Mouse (Mus musculus) intestine, embryonic 16.5 days (tissue): ENCODE measurements around the gene Sp4. TPM values are rescaled to one million over a fixed set of nuclear protein-coding genes. Genes with fewer than 3 reads are reported as not detected.

Experiments
- ATAC-seq: fragments of 200-750 bp; cut with Nextera tagmentation; 2 replicates; pipeline ENCODE4 v1.8.0; 2017; ENCODE audit warnings: moderate TSS enrichment, moderate library complexity
- H3K27ac ChIP-seq: fragments of 300-500 bp; sonication (generic); 2 replicates; pipeline ENCODE4 v1.5.1; 2014; ENCODE audit warnings: mild to moderate bottlenecking, low read length
- H3K27me3 ChIP-seq: fragments of 300-500 bp; sonication (generic); replicated peaks from 2 replicates; pipeline ENCODE4 v1.6.1; 2014; ENCODE audit warnings: low read length, control low read depth, mixed read lengths; ENCODE audit not compliant: control insufficient read depth, insufficient read depth
- H3K36me3 ChIP-seq: fragments of 300-500 bp; sonication (generic); 2 replicates; pipeline ENCODE4 v1.6.1; 2014; ENCODE audit warnings: low read length, control low read depth; ENCODE audit not compliant: control insufficient read depth, insufficient read depth
- H3K4me1 ChIP-seq: fragments of 300-500 bp; sonication (generic); 2 replicates; pipeline ENCODE4 v1.6.1; 2014; ENCODE audit warnings: low read length, control low read depth, mixed read lengths; ENCODE audit not compliant: control insufficient read depth, insufficient read depth
- H3K4me2 ChIP-seq: fragments of 300-500 bp; sonication (generic); 2 replicates; pipeline ENCODE4 v1.6.1; 2014; ENCODE audit warnings: low read depth, low read length, control low read depth
- H3K4me3 ChIP-seq: fragments of 300-500 bp; sonication (generic); 2 replicates; pipeline ENCODE4 v1.5.1; 2014; ENCODE audit warnings: mild to moderate bottlenecking, low read length
- H3K9ac ChIP-seq: fragments of 300-500 bp; sonication (generic); 2 replicates; pipeline ENCODE4 v1.6.1; 2014; ENCODE audit warnings: low read depth, low read length
- H3K9me3 ChIP-seq: fragments of 300-500 bp; sonication (generic); 2 replicates; pipeline ENCODE4 v1.6.1; 2016; ENCODE audit warnings: low read length, control low read depth; ENCODE audit not compliant: control insufficient read depth
- WGBS: fragments of 180-500 bp; shearing (Covaris S2); extraction: QIAGEN DNeasy Blood & Tissue Kit; methylation state at CpG from one replicate; pipeline ENCODE4 v1.1.7; 2014; 5-methylcytosine and 5-hydroxymethylcytosine counted together
- polyA plus RNA-seq: library from polyadenylated mRNA; unstranded; fragments of >200 nt; fragmentation: Nextera tagmentation; extraction: Ambion mirVana; gene quantifications from 2 replicates; pipeline ENCODE4 v1.2.1, GENCODE M21; 2015

Gene Sp4
- polyA plus RNA-seq, 1 experiment from 2014 or later: 3.9 TPM

GRCm38 (mm10) chr12:118295793-118296192, 5.4 kb downstream of the Sp4 start:
- Histone ChIP-seq H3K9me3 (no peaks in the 10 kb centered on the region), H3K4me3 (no peak overlapping the region), H3K9ac (no peak overlapping the region), H3K36me3 (no peaks in the 10 kb centered on the region), H3K4me2 (no peak overlapping the region), H3K27me3 (no peaks in the 10 kb centered on the region), H3K4me1 (peaks cover 12% of the 10 kb centered on the region), H3K27ac (no peak overlapping the region)
- ATAC-seq: no peak
- 88% methylated on average over 1 of the region's 1 CpGs for WGBS

- Histone ChIP-seq H3K36me3 (no peaks in the 10 kb centered on the region), H3K4me2 (no peak overlapping the region), H3K4me1 (no peaks in the 10 kb centered on the region), H3K9ac (no peak overlapping the region), H3K27me3 (no peaks in the 10 kb centered on the region), H3K9me3 (no peaks in the 10 kb centered on the region), H3K4me3 (no peak overlapping the region), H3K27ac (no peak overlapping the region)
- peak; percentile 88 for ATAC-seq
- WGBS: 56% methylated on average over 1 of the region's 1 CpGs
These were observed 12.3 kb downstream of the Sp4 start for GRCm38 (mm10) chr12:118288947-118289346.

- no peak for ATAC-seq
- no peaks in the 10 kb centered on the region for H3K27me3 ChIP-seq
- H3K9me3 ChIP-seq: no peaks in the 10 kb centered on the region
- 62% methylated on average over 6 of the region's 6 CpGs for WGBS
- H3K4me1 ChIP-seq: no peaks in the 10 kb centered on the region; the same call in 1 of the 2 replicates
- no peaks in the 10 kb centered on the region for H3K36me3 ChIP-seq
- H3K4me3 ChIP-seq: no peak overlapping the region
- no peak overlapping the region for H3K4me2 ChIP-seq
- H3K27ac ChIP-seq: no peak overlapping the region
- no peak overlapping the region for H3K9ac ChIP-seq
These were observed 16.1 kb downstream of the Sp4 start for GRCm38 (mm10) chr12:118285099-118285498.

- Histone ChIP-seq H3K36me3 (no peaks in the 10 kb centered on the region), H3K4me3 (no peak overlapping the region), H3K4me2 (no peak overlapping the region), H3K27ac (no peak overlapping the region), H3K27me3 (no peaks in the 10 kb centered on the region), H3K9ac (no peak overlapping the region), H3K9me3 (no peaks in the 10 kb centered on the region), H3K4me1 (no peaks in the 10 kb centered on the region; the same call in 1 of the 2 replicates)
- ATAC-seq: no peak
- 70% methylated on average over 1 of the region's 1 CpGs for WGBS
These were observed 19.3 kb downstream of the Sp4 start for GRCm38 (mm10) chr12:118281961-118282360.

GRCm38 (mm10) chr12:118276385-118276784, 24.9 kb downstream of the Sp4 start:
- H3K4me1 ChIP-seq: no peaks in the 10 kb centered on the region
- H3K27me3 ChIP-seq: no peaks in the 10 kb centered on the region
- WGBS: 84% methylated on average over 5 of the region's 5 CpGs

GRCm38 (mm10) chr12:118264905-118265304, 36.3 kb downstream of the Sp4 start:
- no peak overlapping the region for H3K9ac ChIP-seq
- no peak overlapping the region for H3K4me2 ChIP-seq
- ATAC-seq: no peak
- H3K9me3 ChIP-seq: no peaks in the 10 kb centered on the region
- H3K27me3 ChIP-seq: no peaks in the 10 kb centered on the region
- no peak overlapping the region for H3K4me3 ChIP-seq
- no peaks in the 10 kb centered on the region for H3K4me1 ChIP-seq
- H3K27ac ChIP-seq: no peak overlapping the region
- no peaks in the 10 kb centered on the region for H3K36me3 ChIP-seq

More at GRCm38 (mm10) chr12:118276385-118276784, 24.9 kb downstream of the Sp4 start:
- H3K27ac ChIP-seq: no peak overlapping the region
- no peak overlapping the region for H3K4me2 ChIP-seq
- H3K9ac ChIP-seq: no peak overlapping the region
- H3K4me3 ChIP-seq: no peak overlapping the region
- no peaks in the 10 kb centered on the region for H3K36me3 ChIP-seq
- H3K9me3 ChIP-seq: no peaks in the 10 kb centered on the region
- ATAC-seq: no peak

GRCm38 (mm10) chr12:118263878-118264277, 37.4 kb downstream of the Sp4 start:
- H3K27ac ChIP-seq: no peak overlapping the region
- WGBS: 39% methylated on average over 1 of the region's 1 CpGs
- H3K27me3 ChIP-seq: no peaks in the 10 kb centered on the region
- no peak overlapping the region for H3K9ac ChIP-seq
- H3K9me3 ChIP-seq: no peaks in the 10 kb centered on the region
- H3K4me1 ChIP-seq: no peaks in the 10 kb centered on the region
- H3K36me3 ChIP-seq: no peaks in the 10 kb centered on the region
- no peak overlapping the region for H3K4me3 ChIP-seq
- H3K4me2 ChIP-seq: no peak overlapping the region
- ATAC-seq: no peak

GRCm38 (mm10) chr12:118255292-118255782, 45.9 kb downstream of the Sp4 start:
- H3K4me2 ChIP-seq: no peak overlapping the region
- no peak overlapping the region for H3K4me3 ChIP-seq
- H3K9me3 ChIP-seq: no peaks in the 10 kb centered on the region
- no peaks in the 10 kb centered on the region for H3K36me3 ChIP-seq
- H3K4me1 ChIP-seq: no peaks in the 10 kb centered on the region
- H3K27ac ChIP-seq: no peak overlapping the region
- H3K27me3 ChIP-seq: no peaks in the 10 kb centered on the region
- no peak overlapping the region for H3K9ac ChIP-seq
- no peak; the same call in 1 of the 2 replicates for ATAC-seq
- WGBS: 36% methylated on average over 1 of the region's 1 CpGs

- H3K27me3 ChIP-seq: no peaks in the 10 kb centered on the region
- no peak overlapping the region for H3K27ac ChIP-seq
- no peak overlapping the region for H3K4me3 ChIP-seq
- H3K4me1 ChIP-seq: no peaks in the 10 kb centered on the region
- H3K4me2 ChIP-seq: no peak overlapping the region
- no peak overlapping the region for H3K9ac ChIP-seq
- no peaks in the 10 kb centered on the region for H3K9me3 ChIP-seq
- no peak for ATAC-seq
- WGBS: 57% methylated on average over 3 of the region's 3 CpGs
- no peaks in the 10 kb centered on the region for H3K36me3 ChIP-seq
These were observed 80.1 kb downstream of the Sp4 start for GRCm38 (mm10) chr12:118221182-118221581.

GRCm38 (mm10) chr12:118220062-118220461, 81.2 kb downstream of the Sp4 start:
- no peak for ATAC-seq
- no peak overlapping the region for H3K4me2 ChIP-seq
- H3K27ac ChIP-seq: no peak overlapping the region
- H3K4me3 ChIP-seq: no peak overlapping the region
- no peaks in the 10 kb centered on the region for H3K4me1 ChIP-seq
- H3K9ac ChIP-seq: no peak overlapping the region
- H3K36me3 ChIP-seq: no peaks in the 10 kb centered on the region
- H3K9me3 ChIP-seq: no peaks in the 10 kb centered on the region
- no peaks in the 10 kb centered on the region for H3K27me3 ChIP-seq
